Mouse (Mus musculus) layer of hippocampus, adult 9-10 months (tissue): Measurements from ENCODE around the gene Gbp6.
"Not testable (repeated sequence)": the region's sequence is repeated elsewhere in the genome, so short reads cannot be mapped to it uniquely, and the experiment has no call there.

Experiments
- DNase-seq: peaks from one replicate; pipeline ENCODE4 v3.0.0; 2022; ENCODE audit warnings: low spot score

The Gbp6 gene

DNA sequence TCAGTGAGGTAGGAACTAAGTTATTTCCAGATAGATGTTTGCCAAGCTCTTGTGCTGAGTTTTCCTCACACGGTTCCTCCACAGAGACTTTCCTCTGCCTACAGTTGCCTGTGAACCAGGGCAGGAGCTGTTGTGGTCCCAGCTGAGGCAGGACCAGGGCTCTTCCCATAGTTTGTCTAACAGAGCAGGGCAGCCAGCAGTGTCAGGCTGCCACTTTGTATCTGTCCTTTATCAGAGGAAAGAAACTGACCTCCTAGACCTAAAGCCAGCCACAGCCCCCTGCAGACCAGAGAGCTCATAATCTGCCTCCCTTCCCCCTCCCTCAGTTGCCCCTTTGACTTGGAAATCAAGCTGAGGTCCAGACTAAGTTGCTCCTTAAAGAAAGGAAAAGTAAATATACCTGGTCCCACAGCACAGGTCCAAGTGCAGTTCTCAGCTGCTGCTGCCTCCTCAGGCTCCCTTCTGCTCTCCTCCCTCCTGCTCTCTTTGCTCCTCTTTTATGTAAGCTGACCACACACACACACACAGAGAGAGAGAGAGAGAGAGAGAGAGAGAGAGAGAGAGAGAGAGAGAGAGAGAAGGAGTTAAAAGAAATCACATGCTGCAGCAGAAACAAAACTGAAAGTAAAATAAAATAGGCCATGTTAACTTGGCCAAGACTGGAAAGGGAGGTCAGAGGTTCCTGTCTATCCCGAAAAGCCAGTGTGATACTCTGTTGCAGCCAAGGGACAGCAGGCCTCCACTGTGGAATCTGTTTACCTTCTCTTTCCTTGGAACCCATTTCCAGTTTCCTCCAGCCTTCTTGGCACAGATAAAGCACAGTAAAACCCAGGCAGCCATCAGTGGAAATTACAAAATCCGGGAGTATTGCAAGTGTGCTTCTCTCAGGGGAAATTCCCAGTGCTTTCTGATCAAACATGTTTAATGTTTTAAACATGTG lies at the start of gene Gbp6, which contains the start of gene Gm43302:
Gbp6 (minus strand) TSS at position 473 of the 940 bp plus-strand sequence.
Gm43302 (minus strand) TSS at position 470 of the 940 bp plus-strand sequence.
- DNase-seq: not testable (repeated sequence)

DNA sequence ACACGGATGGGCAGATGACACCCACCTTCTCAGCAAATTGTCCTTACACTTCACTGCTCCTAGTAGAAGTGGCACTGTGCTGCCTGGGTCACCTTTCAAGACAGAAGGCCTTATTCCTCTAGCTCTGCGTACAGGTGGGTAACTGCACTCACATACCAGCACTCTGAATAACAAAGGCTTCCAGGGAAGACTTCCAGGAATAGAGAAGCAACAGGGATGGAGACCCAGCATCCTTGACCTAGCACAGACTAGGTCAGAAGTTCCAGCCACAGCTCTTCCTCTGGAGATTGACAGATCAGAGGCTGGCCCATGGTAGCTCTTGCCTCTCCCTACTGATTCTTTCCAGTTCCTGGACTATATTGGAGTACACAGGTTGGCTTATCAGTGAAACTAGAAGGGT lies 47.8 kb upstream of the Gbp6 start:
- no peak for DNase-seq

DNA sequence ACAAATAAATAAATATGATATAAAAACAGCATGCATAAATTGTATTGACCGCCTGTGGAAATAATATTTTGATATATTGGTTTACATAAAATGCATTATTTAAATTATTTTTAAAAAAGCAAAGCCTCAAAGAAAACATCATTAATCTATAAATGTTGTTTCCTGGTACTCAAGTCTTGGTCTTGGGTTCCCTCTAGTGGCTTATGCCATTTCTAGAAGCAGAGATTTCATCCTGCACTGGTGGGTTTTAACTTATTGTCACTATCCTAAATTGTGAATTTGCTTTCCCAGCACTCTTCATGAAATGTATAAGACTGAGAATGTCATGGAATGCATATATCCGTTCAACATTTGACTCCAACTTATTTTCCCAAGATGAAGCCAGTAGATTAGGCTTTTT lies 29.0 kb upstream of the Gbp6 start:
- peak; percentile 5 for DNase-seq

DNA sequence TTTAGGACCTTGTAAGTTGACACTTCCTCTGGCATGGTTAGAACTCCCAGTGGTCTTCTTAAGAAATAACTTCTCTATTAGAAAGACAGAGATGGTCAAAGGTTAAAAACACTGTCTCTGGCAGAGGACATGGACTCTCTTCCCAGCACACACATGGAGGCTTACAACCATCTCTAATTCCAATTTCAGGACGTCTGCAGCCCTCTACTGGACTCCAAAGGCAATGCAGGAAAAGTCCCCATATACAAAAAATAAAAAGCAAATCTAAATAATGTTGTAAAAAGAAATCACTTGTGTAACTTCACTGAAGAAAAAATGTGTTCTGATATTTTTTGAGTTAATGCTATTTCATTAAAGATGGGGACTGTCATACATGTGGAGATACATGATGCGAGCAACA lies 17.4 kb upstream of the Gbp6 start:
- DNase-seq: no peak

DNA sequence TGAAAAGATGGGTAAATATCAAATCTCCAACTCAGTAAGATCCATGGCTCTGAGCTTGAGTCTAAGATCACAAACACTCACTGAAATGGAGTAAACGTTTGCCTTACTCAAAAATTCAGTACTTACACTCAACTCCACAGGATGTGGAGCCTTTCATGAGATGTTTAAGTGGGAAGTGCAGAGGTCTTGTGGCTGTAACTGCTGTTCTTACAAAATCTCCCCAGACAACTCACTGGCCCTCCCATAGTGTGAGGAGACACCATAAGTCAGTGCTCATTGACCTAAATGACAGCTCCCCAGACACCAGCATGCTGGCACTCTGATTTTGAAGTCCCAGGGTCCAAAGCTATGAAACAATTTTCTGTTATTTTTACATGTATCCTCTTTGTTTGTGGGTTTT lies 15.7 kb upstream of the Gbp6 start:
- DNase-seq: not testable (repeated sequence)

GRCm38 (mm10) chr5:105306946-105307345 lies 13.4 kb upstream of the Gbp6 start:
- not testable (repeated sequence) for DNase-seq

GRCm38 (mm10) chr5:105306159-105306581 lies 12.7 kb upstream of the Gbp6 start:
- DNase-seq: no peak

GRCm38 (mm10) chr5:105305671-105306070 lies 12.2 kb upstream of the Gbp6 start:
- not testable (repeated sequence) for DNase-seq

GRCm38 (mm10) chr5:105301963-105302362 lies 8.5 kb upstream of the Gbp6 start:
- DNase-seq: no peak

DNA sequence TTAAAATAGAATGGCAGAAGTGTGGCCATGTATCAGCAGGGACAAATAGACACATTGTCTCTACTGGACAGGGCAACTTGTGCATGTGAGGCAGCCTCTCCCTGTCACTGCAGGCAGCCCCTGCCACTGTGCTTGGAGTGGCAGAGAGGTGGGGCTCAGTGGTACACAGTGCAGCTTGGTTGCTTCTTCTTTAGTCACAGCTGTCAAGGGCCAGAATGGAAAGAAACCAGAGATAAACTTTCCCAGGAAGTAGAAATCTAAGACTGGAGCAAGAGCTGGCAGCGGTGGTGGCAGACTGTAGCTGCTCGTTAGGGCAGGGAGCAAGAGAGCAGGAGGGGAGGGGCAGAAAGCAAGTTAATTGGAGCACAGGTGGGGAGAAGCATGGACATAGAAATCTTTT lies 8.0 kb upstream of the Gbp6 start:
- DNase-seq: no peak

- DNase-seq: no peak
Observed at GRCm38 (mm10) chr5:105295746-105296145, 2.2 kb upstream of the Gbp6 start.

- no peak for DNase-seq
Observed at GRCm38 (mm10) chr5:105292492-105292891, 1.0 kb downstream of the Gbp6 start.

DNA sequence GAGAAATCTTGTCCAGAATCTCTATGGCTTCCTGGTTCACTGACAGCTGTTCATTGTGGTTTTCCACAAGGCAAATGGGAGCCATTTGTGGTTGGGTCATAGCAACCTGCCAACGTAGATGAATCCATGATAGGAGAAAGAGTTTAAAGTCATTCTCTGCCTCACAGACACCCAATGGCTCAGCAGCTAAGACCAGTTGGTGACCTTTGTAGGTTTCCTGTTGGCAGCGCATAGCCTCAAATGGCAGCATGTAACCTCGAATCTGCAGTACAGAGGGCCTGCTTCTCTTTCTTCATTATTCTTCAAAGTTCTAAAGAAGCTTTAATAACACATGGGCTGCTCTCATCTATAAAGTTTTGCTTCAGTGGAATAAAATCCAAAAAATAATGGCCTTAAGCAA lies 2.6 kb downstream of the Gbp6 start:
- DNase-seq: not testable (repeated sequence)

GRCm38 (mm10) chr5:105260673-105261072 lies 32.8 kb downstream of the Gbp6 start:
- DNase-seq: not testable (repeated sequence)

- DNase-seq: no peak
Observed at GRCm38 (mm10) chr5:105252491-105252890, 41.0 kb downstream of the Gbp6 start.

- DNase-seq: not testable (repeated sequence)
Observed at GRCm38 (mm10) chr5:105244741-105245140, 48.8 kb downstream of the Gbp6 start.

GRCm38 (mm10) chr5:105240982-105241381 lies 52.5 kb downstream of the Gbp6 start:
- DNase-seq: not testable (repeated sequence)

- DNase-seq: not testable (repeated sequence)
Observed at GRCm38 (mm10) chr5:105239483-105240047, 53.9 kb downstream of the Gbp6 start, which contains the start of gene Gbp10. Gene Gbp10, minus strand, starts transcription at chr5:105239533.

DNA sequence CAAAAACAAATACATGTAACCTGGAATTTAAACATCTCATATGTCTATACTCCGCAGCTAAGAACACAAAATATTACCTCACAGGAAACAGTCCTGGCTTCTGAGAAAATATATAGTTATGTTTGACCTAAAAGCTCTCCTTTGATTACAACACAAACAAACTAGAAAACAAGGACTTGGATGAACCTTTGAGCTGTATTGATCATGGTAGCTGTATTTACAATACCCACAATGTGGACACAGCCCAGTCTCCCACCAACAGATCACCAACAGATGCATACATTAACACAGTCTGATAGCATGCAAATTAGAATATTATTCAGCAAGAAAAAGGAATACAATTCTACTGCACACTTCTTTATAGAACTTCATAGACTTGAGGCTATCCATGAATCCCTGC lies 55.1 kb downstream of the Gbp6 start:
- not testable (repeated sequence) for DNase-seq

- DNase-seq: not testable (repeated sequence)
Observed at GRCm38 (mm10) chr5:105236040-105236439, 57.5 kb downstream of the Gbp6 start.
